Mouse (Mus musculus): ENCODE data around the gene Gpr37l1. TPM values are rescaled to one million over a fixed set of nuclear protein-coding genes. Genes with fewer than 3 reads are reported as not detected.
A peak's percentile ranks its signal among the peaks of the same experiment; 100 is the strongest.
"Not testable (repeated sequence)": the region's sequence is repeated elsewhere in the genome, so short reads cannot be mapped to it uniquely, and the experiment has no call there.

Gene Gpr37l1
- 6.8 and 7.3 TPM in 2 replicates for polyA plus RNA-seq (2012; rRNA removed)

GRCm38 (mm10) chr1:135167435-135167834 is at the start of gene Gpr37l1:
Gene Gpr37l1 (minus strand): TSS chr1:135167681.
- DNase-seq (ENCODE audit: low spot score): no peak

GRCm38 (mm10) chr1:135213772-135214640 is 46.5 kb upstream of the Gpr37l1 start:
- no peak for DNase-seq (ENCODE audit: low spot score)

GRCm38 (mm10) chr1:135210421-135210820 is 42.9 kb upstream of the Gpr37l1 start:
- DNase-seq (ENCODE audit: low spot score): no peak

GRCm38 (mm10) chr1:135208716-135209115 is 41.2 kb upstream of the Gpr37l1 start:
- DNase-seq (ENCODE audit: low spot score): no peak

- DNase-seq (ENCODE audit: low spot score): no peak
These were observed 39.3 kb upstream of the Gpr37l1 start for GRCm38 (mm10) chr1:135206586-135207339.

GRCm38 (mm10) chr1:135205257-135205656 is 37.8 kb upstream of the Gpr37l1 start:
- DNase-seq (ENCODE audit: low spot score): no peak

- no peak for DNase-seq (ENCODE audit: low spot score)
These were observed 37.0 kb upstream of the Gpr37l1 start for GRCm38 (mm10) chr1:135204196-135205126.

- no peak for DNase-seq (ENCODE audit: low spot score)
These were observed 32.9 kb upstream of the Gpr37l1 start for GRCm38 (mm10) chr1:135200400-135200799.

- no peak for DNase-seq (ENCODE audit: low spot score)
These were observed 31.7 kb upstream of the Gpr37l1 start for GRCm38 (mm10) chr1:135199014-135199819.

GRCm38 (mm10) chr1:135198412-135198811 is 30.9 kb upstream of the Gpr37l1 start:
- DNase-seq (ENCODE audit: low spot score): no peak

GRCm38 (mm10) chr1:135195907-135196440 is 28.5 kb upstream of the Gpr37l1 start:
- no peak for DNase-seq (ENCODE audit: low spot score)

GRCm38 (mm10) chr1:135194335-135194734 is 26.9 kb upstream of the Gpr37l1 start:
- DNase-seq (ENCODE audit: low spot score): not testable (repeated sequence)

- DNase-seq (ENCODE audit: low spot score): no peak
These were observed 21.7 kb upstream of the Gpr37l1 start for GRCm38 (mm10) chr1:135189186-135189585.

GRCm38 (mm10) chr1:135188197-135188596 is 20.7 kb upstream of the Gpr37l1 start:
- DNase-seq (ENCODE audit: low spot score): no peak

GRCm38 (mm10) chr1:135187016-135187415 is 19.5 kb upstream of the Gpr37l1 start:
- not testable (repeated sequence) for DNase-seq (ENCODE audit: low spot score)

- DNase-seq (ENCODE audit: low spot score): no peak
These were observed 18.9 kb upstream of the Gpr37l1 start for GRCm38 (mm10) chr1:135186427-135186826.

GRCm38 (mm10) chr1:135185936-135186335 is 18.5 kb upstream of the Gpr37l1 start:
- no peak for DNase-seq (ENCODE audit: low spot score)

GRCm38 (mm10) chr1:135183941-135184570 is 16.6 kb upstream of the Gpr37l1 start:
- DNase-seq (ENCODE audit: low spot score): no peak

GRCm38 (mm10) chr1:135183448-135183847 is 16.0 kb upstream of the Gpr37l1 start:
- DNase-seq (ENCODE audit: low spot score): peak; percentile 43

GRCm38 (mm10) chr1:135182975-135183374 is 15.5 kb upstream of the Gpr37l1 start:
- no peak for DNase-seq (ENCODE audit: low spot score)
